Mouse (Mus musculus): ENCODE results near the gene Pa2g4.

DNA sequence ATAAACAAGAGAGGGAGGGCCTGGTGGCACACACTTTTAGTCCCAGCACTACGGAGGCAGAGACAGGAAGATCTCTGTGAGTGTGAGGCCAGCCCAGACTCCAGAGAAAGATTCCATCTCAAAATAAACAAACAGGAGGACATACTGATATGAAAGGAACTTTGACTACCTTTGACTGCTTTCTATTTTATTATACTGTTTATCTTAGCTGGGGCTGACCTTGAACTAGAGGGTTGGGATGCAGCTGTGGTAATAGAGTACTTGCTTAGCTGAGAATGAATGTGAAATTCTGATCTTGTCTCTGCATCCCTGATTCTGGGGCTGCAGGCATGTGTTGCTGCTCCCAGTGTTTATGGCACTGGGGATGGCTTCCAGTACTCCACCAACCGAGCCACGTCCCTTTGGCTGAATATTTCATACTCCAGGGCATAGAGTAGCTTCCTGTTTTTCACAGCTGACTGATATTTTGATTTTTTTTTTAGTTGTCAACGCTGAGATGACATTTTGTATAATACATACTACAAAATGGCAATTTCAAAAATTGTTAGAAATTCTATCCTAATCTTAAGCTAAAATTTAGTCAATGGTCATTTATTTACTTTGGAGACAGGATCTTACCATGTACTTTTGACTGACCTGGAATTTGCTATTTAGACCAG, 36.8 kb upstream of the Pa2g4 start:
- no peak for TF ChIP-seq CTCF (IDR thresholded peaks at IDR 0.05; ENCODE audit: insufficient read depth, low read depth, low read length)
- TF ChIP-seq POLR2A (IDR thresholded peaks at IDR 0.05; ENCODE audit: insufficient read depth, low read depth, low read length) = no peak
